Mouse (Mus musculus) lung, embryonic 15.5 days (tissue): Measurements from ENCODE around the gene Plekhh2. TPM values are rescaled to one million over a fixed set of nuclear protein-coding genes. Genes with fewer than 3 reads are reported as not detected.

ENCODE experiments used
- ATAC-seq: fragments of 200-750 bp; cut with Nextera tagmentation; 2 replicates; pipeline ENCODE4 v1.8.0; 2017; ENCODE audit warnings: moderate number of reproducible peaks, borderline replicate concordance; ENCODE audit not compliant: low FRiP score, low TSS enrichment; ENCODE audit errors: extremely low read depth
- H3K27ac ChIP-seq: fragments of 300-500 bp; sonication (generic); 2 replicates; pipeline ENCODE4 v1.5.1; 2015; ENCODE audit warnings: moderate library complexity, mild to moderate bottlenecking, inconsistent platforms
- H3K27me3 ChIP-seq: fragments of 300-500 bp; sonication (generic); 2 replicates; pipeline ENCODE4 v1.6.1; 2015; ENCODE audit warnings: inconsistent platforms
- H3K36me3 ChIP-seq: fragments of 300-500 bp; sonication (generic); 2 replicates; pipeline ENCODE4 v1.6.1; 2015; ENCODE audit warnings: inconsistent platforms
- H3K4me1 ChIP-seq: fragments of 300-500 bp; sonication (generic); 2 replicates; pipeline ENCODE4 v1.6.1; 2015; ENCODE audit warnings: inconsistent platforms
- H3K4me2 ChIP-seq: fragments of 300-500 bp; sonication (generic); 2 replicates; pipeline ENCODE4 v1.6.1; 2015; ENCODE audit warnings: inconsistent platforms, mild to moderate bottlenecking, moderate library complexity
- H3K4me3 ChIP-seq: fragments of 300-500 bp; sonication (generic); 2 replicates; pipeline ENCODE4 v1.5.1; 2015; ENCODE audit warnings: mild to moderate bottlenecking, inconsistent platforms
- H3K9ac ChIP-seq: fragments of 300-500 bp; sonication (generic); 2 replicates; pipeline ENCODE4 v1.6.1; 2015; ENCODE audit warnings: inconsistent platforms
- H3K9me3 ChIP-seq: fragments of 300-500 bp; sonication (generic); 2 replicates; pipeline ENCODE4 v1.6.1; 2016; ENCODE audit warnings: inconsistent platforms
- WGBS: fragments of 180-500 bp; shearing (Covaris S2); methylation state at CpG from one replicate; pipeline ENCODE4 v1.1.7; 2015; 5-methylcytosine and 5-hydroxymethylcytosine counted together
- polyA plus RNA-seq: library from polyadenylated mRNA; unstranded; fragments of >200 nt; fragmentation: Nextera tagmentation; extraction: Ambion mirVana; gene quantifications from 2 replicates; pipeline ENCODE4 v1.2.1, GENCODE M21; 2015

Gene Plekhh2
- polyA plus RNA-seq, 1 experiment from 2014 or later: 8.8 TPM

GRCm38 (mm10) chr17:84519346-84519745 lies 7.7 kb downstream of the Plekhh2 start:
- 83% methylated on average over 3 of the region's 3 CpGs for WGBS
- Histone ChIP-seq H3K9ac (no peak overlapping the region), H3K4me1 (peaks cover 7% of the 10 kb centered on the region), H3K4me2 (no peak overlapping the region), H3K36me3 (peaks cover 6% of the 10 kb centered on the region), H3K27ac (no peak overlapping the region), H3K4me3 (no peak overlapping the region), H3K9me3 (no peaks in the 10 kb centered on the region), H3K27me3 (no peaks in the 10 kb centered on the region)
- ATAC-seq: no peak

- Histone ChIP-seq H3K27me3 (no peaks in the 10 kb centered on the region), H3K27ac (no peak overlapping the region), H3K36me3 (peaks cover 6% of the 10 kb centered on the region), H3K4me3 (no peak overlapping the region), H3K9ac (no peak overlapping the region), H3K9me3 (no peaks in the 10 kb centered on the region), H3K4me1 (peaks cover 7% of the 10 kb centered on the region), H3K4me2 (no peak overlapping the region)
- no peak for ATAC-seq
Measured at GRCm38 (mm10) chr17:84520057-84520456, 8.4 kb downstream of the Plekhh2 start.

DNA sequence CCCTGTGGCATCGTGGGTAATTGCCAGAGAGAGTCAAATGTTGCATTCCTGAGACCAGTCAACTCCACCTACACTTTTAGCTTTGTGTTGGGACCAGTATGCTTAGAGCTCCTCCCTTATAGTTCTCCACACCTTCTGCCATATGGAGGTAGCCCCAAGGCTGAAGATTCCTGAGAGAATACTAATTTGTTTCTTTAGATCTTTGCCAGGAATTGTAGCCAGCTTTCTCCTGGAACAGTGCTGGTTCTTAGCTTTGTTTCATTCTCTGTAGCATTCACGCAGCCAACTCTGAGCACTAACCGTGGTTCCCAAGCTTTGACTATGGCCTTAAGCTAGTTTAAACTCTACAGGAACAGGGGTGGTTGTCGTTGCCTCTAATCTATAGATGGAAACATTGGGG lies 17.7 kb downstream of the Plekhh2 start:
- WGBS: 57% methylated on average over 4 of the region's 4 CpGs
- Histone ChIP-seq H3K9me3 (no peaks in the 10 kb centered on the region), H3K36me3 (no peaks in the 10 kb centered on the region), H3K4me1 (peaks cover 45% of the 10 kb centered on the region), H3K4me2 (no peak overlapping the region), H3K9ac (no peak overlapping the region), H3K27ac (peak overlapping the region; percentile 83), H3K4me3 (no peak overlapping the region), H3K27me3 (no peaks in the 10 kb centered on the region)
- no peak for ATAC-seq

DNA sequence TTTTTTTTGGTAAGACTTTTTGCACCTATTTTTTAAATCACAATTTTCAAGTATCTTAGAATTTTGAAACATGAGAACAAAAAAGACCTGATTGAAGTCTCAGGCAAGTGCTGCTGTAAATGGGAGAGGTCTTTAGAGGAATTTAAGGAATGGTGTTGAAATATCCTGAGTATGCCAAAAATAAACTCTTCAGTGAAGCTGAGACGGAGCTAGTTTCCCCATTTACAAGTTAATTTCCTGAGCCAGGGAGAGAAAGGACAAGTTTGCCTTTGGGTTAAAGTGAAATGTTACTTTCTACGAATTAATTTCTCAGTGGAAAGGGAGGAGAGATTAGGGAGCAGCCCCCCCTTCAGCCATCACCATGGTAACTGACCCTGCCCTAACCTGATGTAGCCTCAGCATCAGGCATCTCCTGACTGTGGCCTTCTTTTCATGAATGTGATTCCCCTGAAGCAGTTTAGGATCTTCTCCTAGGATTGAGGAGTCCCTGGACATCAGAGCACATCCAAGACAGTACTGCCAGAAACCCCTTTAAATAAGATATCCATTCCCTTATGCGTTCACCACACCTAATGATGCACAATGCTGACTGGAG lies 18.6 kb downstream of the Plekhh2 start:
- no peak overlapping the region for H3K4me3 ChIP-seq
- ATAC-seq: peak; percentile 53; the same call in 1 of the 2 replicates
- peak overlapping the region; percentile 76 for H3K27ac ChIP-seq
- no peaks in the 10 kb centered on the region for H3K9me3 ChIP-seq
- H3K4me1 ChIP-seq: peaks cover 45% of the 10 kb centered on the region
- H3K36me3 ChIP-seq: no peaks in the 10 kb centered on the region
- 32% methylated on average over 3 of the region's 3 CpGs for WGBS
- H3K9ac ChIP-seq: no peak overlapping the region
- H3K27me3 ChIP-seq: no peaks in the 10 kb centered on the region
- H3K4me2 ChIP-seq: no peak overlapping the region; the same call in 1 of the 2 replicates

- H3K9ac ChIP-seq: no peak overlapping the region
- ATAC-seq: peak; percentile 74; the same call in 1 of the 2 replicates
- peak overlapping the region; percentile 13; the same call in 1 of the 2 replicates for H3K4me2 ChIP-seq
- 29% methylated on average over 8 of the region's 8 CpGs for WGBS
- no peaks in the 10 kb centered on the region for H3K9me3 ChIP-seq
- no peaks in the 10 kb centered on the region for H3K27me3 ChIP-seq
- no peak overlapping the region for H3K4me3 ChIP-seq
- peaks cover 50% of the 10 kb centered on the region for H3K4me1 ChIP-seq
- no peaks in the 10 kb centered on the region for H3K36me3 ChIP-seq
- peak overlapping the region; percentile 77 for H3K27ac ChIP-seq
Measured at GRCm38 (mm10) chr17:84532909-84533499, 21.3 kb downstream of the Plekhh2 start.

DNA sequence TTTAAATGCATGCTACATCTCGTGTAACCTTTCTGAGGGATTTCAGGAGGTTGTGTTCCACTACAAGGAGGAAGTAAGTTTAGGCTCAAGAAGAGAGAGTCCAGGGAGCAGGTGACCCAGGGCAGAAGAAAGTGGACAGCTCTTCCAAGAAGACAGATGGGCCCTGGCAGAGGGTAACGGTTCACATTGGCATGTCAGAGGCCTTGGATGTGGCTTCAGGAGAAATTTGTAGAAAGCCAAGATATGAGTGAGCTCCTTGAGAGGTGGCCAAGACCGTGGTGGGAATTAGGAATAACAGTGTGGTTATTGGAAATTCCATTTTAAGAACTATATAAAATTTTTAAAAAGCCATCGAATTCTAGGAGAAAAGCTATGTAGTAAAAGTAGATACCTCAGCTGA lies 22.1 kb downstream of the Plekhh2 start:
- no peaks in the 10 kb centered on the region for H3K27me3 ChIP-seq
- peaks cover 50% of the 10 kb centered on the region for H3K4me1 ChIP-seq
- H3K27ac ChIP-seq: peak overlapping the region; percentile 77; the same call in 1 of the 2 replicates
- no peak for ATAC-seq
- H3K9me3 ChIP-seq: no peaks in the 10 kb centered on the region
- no peak overlapping the region for H3K4me3 ChIP-seq
- H3K36me3 ChIP-seq: no peaks in the 10 kb centered on the region
- H3K9ac ChIP-seq: no peak overlapping the region
- no peak overlapping the region for H3K4me2 ChIP-seq
- WGBS: 63% methylated on average over 4 of the region's 4 CpGs

- Histone ChIP-seq H3K36me3 (no peaks in the 10 kb centered on the region), H3K27me3 (no peaks in the 10 kb centered on the region), H3K27ac (no peak overlapping the region), H3K4me2 (no peak overlapping the region), H3K9ac (no peak overlapping the region), H3K4me1 (peaks cover 44% of the 10 kb centered on the region), H3K9me3 (no peaks in the 10 kb centered on the region), H3K4me3 (no peak overlapping the region)
- ATAC-seq: no peak
- 34% methylated on average over 2 of the region's 2 CpGs for WGBS
Measured at GRCm38 (mm10) chr17:84534632-84535031, 22.9 kb downstream of the Plekhh2 start.

GRCm38 (mm10) chr17:84535226-84535625 lies 23.5 kb downstream of the Plekhh2 start:
- Histone ChIP-seq H3K36me3 (no peaks in the 10 kb centered on the region), H3K9me3 (no peaks in the 10 kb centered on the region), H3K4me2 (no peak overlapping the region), H3K4me3 (no peak overlapping the region), H3K27me3 (no peaks in the 10 kb centered on the region), H3K9ac (no peak overlapping the region), H3K27ac (no peak overlapping the region), H3K4me1 (peaks cover 40% of the 10 kb centered on the region)
- 91% methylated on average over 4 of the region's 4 CpGs for WGBS
- no peak for ATAC-seq

- H3K27ac ChIP-seq: peak overlapping the region; percentile 54
- H3K27me3 ChIP-seq: no peaks in the 10 kb centered on the region
- peaks cover 24% of the 10 kb centered on the region for H3K4me1 ChIP-seq
- no peak overlapping the region for H3K9ac ChIP-seq
- no peaks in the 10 kb centered on the region for H3K36me3 ChIP-seq
- no peaks in the 10 kb centered on the region for H3K9me3 ChIP-seq
- no peak overlapping the region for H3K4me3 ChIP-seq
- WGBS: 61% methylated on average over 6 of the region's 6 CpGs
- no peak overlapping the region for H3K4me2 ChIP-seq
- no peak; the same call in 1 of the 2 replicates for ATAC-seq
Measured at GRCm38 (mm10) chr17:84537301-84537700, 25.6 kb downstream of the Plekhh2 start.

DNA sequence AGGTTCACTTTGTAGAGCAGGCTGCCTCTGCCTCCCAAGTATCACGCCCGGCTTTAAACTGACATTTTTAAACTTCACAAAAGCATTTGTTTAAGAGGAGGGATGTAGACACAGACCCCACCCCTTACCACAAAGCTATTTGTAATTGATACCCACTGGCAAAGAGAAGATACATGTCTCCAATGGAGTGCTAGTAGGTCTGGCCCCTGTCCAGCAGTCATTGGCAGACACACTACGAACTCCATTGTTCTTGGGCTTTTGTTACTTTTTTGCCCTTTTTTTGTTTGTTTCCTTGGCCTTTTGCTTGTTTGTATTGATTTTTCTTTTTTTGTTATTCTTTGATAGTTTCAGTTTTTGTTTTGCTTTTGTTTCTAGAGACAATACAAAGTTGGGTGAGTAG lies 26.3 kb downstream of the Plekhh2 start:
- Histone ChIP-seq H3K27me3 (no peaks in the 10 kb centered on the region), H3K4me3 (no peak overlapping the region)
- WGBS: 76% methylated on average over 3 of the region's 3 CpGs

GRCm38 (mm10) chr17:84540603-84541002 lies 28.9 kb downstream of the Plekhh2 start:
- Histone ChIP-seq H3K27ac (no peak overlapping the region), H3K4me1 (0 out of 2 replicates have a peak, but pooled peaks cover 5% of the 10 kb centered on the region), H3K9ac (no peak overlapping the region), H3K4me2 (no peak overlapping the region), H3K36me3 (no peaks in the 10 kb centered on the region), H3K9me3 (no peaks in the 10 kb centered on the region), H3K27me3 (no peaks in the 10 kb centered on the region), H3K4me3 (no peak overlapping the region)
- WGBS: 76% methylated on average over 8 of the region's 8 CpGs
- ATAC-seq: no peak

More for the DNA sequence above, 26.3 kb downstream of the Plekhh2 start:
- no peak for ATAC-seq
- Histone ChIP-seq H3K9me3 (no peaks in the 10 kb centered on the region), H3K36me3 (no peaks in the 10 kb centered on the region), H3K4me2 (no peak overlapping the region), H3K4me1 (peaks cover 17% of the 10 kb centered on the region), H3K27ac (peak overlapping the region; percentile 8; the same call in 1 of the 2 replicates), H3K9ac (no peak overlapping the region)
